In the genomic region with DNA sequence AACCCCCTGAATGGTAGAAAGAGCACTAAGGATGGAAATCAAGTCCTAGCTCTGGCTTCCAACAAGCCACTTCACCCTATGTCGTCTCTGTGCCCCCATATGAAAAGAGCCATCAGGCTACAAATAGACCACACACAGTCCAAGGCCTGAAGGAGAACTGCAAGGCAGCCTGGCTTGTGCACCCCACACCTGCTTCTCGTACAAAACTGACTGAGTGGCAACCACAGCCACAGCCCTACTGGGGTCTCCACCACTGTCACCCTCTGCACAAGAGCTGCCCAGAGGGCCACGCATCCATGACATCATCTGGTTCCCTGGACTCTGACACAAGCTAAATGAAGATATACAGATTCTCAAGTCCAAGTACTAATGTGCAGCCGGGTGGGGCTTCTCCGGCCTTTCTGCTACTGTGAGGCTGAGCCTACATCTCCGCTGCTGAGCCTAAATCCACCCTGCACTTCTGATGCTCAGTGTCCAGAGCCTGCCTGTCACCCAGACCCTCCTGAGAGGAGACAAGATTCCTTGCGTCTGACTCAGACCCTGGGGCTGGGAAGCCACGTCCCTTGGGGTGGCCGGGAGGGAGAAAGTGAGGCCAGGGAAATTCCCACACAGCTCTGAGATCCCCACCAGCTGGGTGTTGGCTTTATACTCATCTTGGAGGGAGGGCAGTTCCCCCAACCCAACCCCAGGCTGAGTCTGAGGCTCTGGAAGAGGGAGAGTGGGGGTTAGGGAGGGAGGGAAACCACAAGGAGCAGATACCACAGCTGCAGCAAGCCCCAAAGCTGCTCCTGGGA, we compare ENCODE assay signal across 13 mouse cellular contexts.
DNase-seq lines count a peak whose midpoint lies in the region; ATAC-seq and TF ChIP-seq lines count a peak whose summit lies in the region.
"Had no signal": no experiment of that assay in that cellular context is flagged by ENCODE, and none has a peak within 500 bp of the region (broad histone marks: within the 10 kb centered on the region; RNA-seq: fewer than 3 reads in every experiment).

No protein-coding gene starts in this region.

- no peak overlapping the region for H3K4me2 ChIP-seq in kidney, embryonic 15.5 days
- no peak overlapping the region for H3K4me2 ChIP-seq in stomach, embryonic 15.5 days
- no peak overlapping the region for H3K4me2 ChIP-seq in neural tube, embryonic 15.5 days
- H3K4me2 ChIP-seq: forebrain, embryonic 13.5 days; liver, embryonic 12.5 days had no signal

- intact Hi-C loops in heart, postnatal 14 days (cut with DNase I) = no loop called here

- POLR2A ChIA-PET in Patski (lab: Charles Lee) = interaction anchor here (0.6 kb wide), 2 partner anchors 29 to 306 kb away, joined by 3 to 5 read pairs; no protein-coding TSS in a partner anchor

- peak; percentile 52; the same call in 1 of the 2 replicates for ATAC-seq in kidney, embryonic 15.5 days (replicated peaks; ENCODE audit: low FRiP score)
- peak; percentile 75 for ATAC-seq in Patski
- peak; percentile 67; the same call in 1 of the 2 replicates for ATAC-seq in stomach, embryonic 15.5 days (ENCODE audit: insufficient read depth, low FRiP score, low read depth)
- no peak for ATAC-seq in neural tube, embryonic 15.5 days (ENCODE audit: low FRiP score)
- ATAC-seq: forebrain, embryonic 13.5 days; liver, embryonic 12.5 days had no signal

- DNase-seq in kidney, adult 11 months = no peak
- peak; percentile 86 for DNase-seq in Patski (ENCODE audit: low read depth, low spot score)
- DNase-seq in heart, postnatal 14 days = peak; percentile 65 to 69
- no peak for DNase-seq in T-cell, adult 2 months (ENCODE audit: low spot score)
- DNase-seq in adrenal gland, adult 2 months = no peak
- DNase-seq: adrenal gland, postnatal 36 days; cerebellum, postnatal 36 days had no signal

- H3K36me3 ChIP-seq in kidney, embryonic 15.5 days = no peaks in the 10 kb centered on the region
- H3K36me3 ChIP-seq in stomach, embryonic 15.5 days = no peaks in the 10 kb centered on the region
- H3K36me3 ChIP-seq in neural tube, embryonic 15.5 days = no peaks in the 10 kb centered on the region
- H3K36me3 ChIP-seq: liver, embryonic 12.5 days; midbrain, embryonic 10.5 days had no signal

- in situ Hi-C loops in Patski (cut with MboI; ENCODE audit: low pct_unique_long_range_greater_than_20kb) = no loop called here

- H3K9me3 ChIP-seq in kidney, embryonic 15.5 days (replicated peaks) = no peaks in the 10 kb centered on the region
- H3K9me3 ChIP-seq in stomach, embryonic 15.5 days = no peaks in the 10 kb centered on the region
- H3K9me3 ChIP-seq in neural tube, embryonic 15.5 days (replicated peaks) = no peaks in the 10 kb centered on the region
- H3K9me3 ChIP-seq: forebrain, embryonic 13.5 days; liver, embryonic 12.5 days; midbrain, embryonic 10.5 days had no signal

- TF ChIP-seq CTCF in Patski (IDR thresholded peaks at IDR 0.05) = no peak

- no peak overlapping the region for H3K4me3 ChIP-seq in kidney, embryonic 15.5 days (replicated peaks)
- H3K4me3 ChIP-seq in stomach, embryonic 15.5 days (replicated peaks) = no peak overlapping the region
- H3K4me3 ChIP-seq in neural tube, embryonic 15.5 days (replicated peaks) = no peak overlapping the region
- H3K4me3 ChIP-seq: forebrain, embryonic 13.5 days; liver, embryonic 12.5 days; midbrain, embryonic 10.5 days had no signal

- peak overlapping the region; percentile 61 for H3K27ac ChIP-seq in kidney, embryonic 15.5 days
- peak overlapping the region; percentile 57 for H3K27ac ChIP-seq in stomach, embryonic 15.5 days
- no peak overlapping the region for H3K27ac ChIP-seq in neural tube, embryonic 15.5 days (replicated peaks)
- H3K27ac ChIP-seq: forebrain, embryonic 13.5 days; liver, embryonic 12.5 days; midbrain, embryonic 10.5 days had no signal

- H3K4me1 ChIP-seq in kidney, embryonic 15.5 days = peaks cover 14% of the 10 kb centered on the region; the same call in 1 of the 2 replicates
- no peaks in the 10 kb centered on the region for H3K4me1 ChIP-seq in stomach, embryonic 15.5 days
- H3K4me1 ChIP-seq in neural tube, embryonic 15.5 days = no peaks in the 10 kb centered on the region
- H3K4me1 ChIP-seq: forebrain, embryonic 13.5 days; midbrain, embryonic 10.5 days had no signal

- H3K9ac ChIP-seq in kidney, embryonic 15.5 days = no peak overlapping the region
- no peak overlapping the region for H3K9ac ChIP-seq in stomach, embryonic 15.5 days
- H3K9ac ChIP-seq in neural tube, embryonic 15.5 days (replicated peaks) = no peak overlapping the region
- H3K9ac ChIP-seq: forebrain, embryonic 13.5 days; liver, embryonic 12.5 days had no signal

- 69% methylated on average over 9 of the region's 9 CpGs for WGBS in kidney, embryonic 15.5 days
- WGBS in stomach, embryonic 15.5 days = 49% methylated on average over 9 of the region's 9 CpGs
- 83% methylated on average over 9 of the region's 9 CpGs for WGBS in neural tube, embryonic 15.5 days

- no peaks in the 10 kb centered on the region for H3K27me3 ChIP-seq in kidney, embryonic 15.5 days
- H3K27me3 ChIP-seq in Patski = no peaks in the 10 kb centered on the region
- H3K27me3 ChIP-seq in stomach, embryonic 15.5 days (replicated peaks) = no peaks in the 10 kb centered on the region
- no peaks in the 10 kb centered on the region for H3K27me3 ChIP-seq in neural tube, embryonic 15.5 days (replicated peaks)
- H3K27me3 ChIP-seq: forebrain, embryonic 13.5 days; liver, embryonic 12.5 days had no signal

- CTCF ChIA-PET in Patski (lab: Charles Lee) = interaction anchor here (0.6 to 1.2 kb wide), 3 partner anchors 9 to 1704 kb away, joined by 3 read pairs; no protein-coding TSS in a partner anchor

Comparison
In these comparisons a context has a peak if more than half of its experiments do, and no peak if none do; other contexts are left out.
1. DNase-seq: peak in Patski (single experiment) and heart, postnatal 14 days (2 of 2); none in kidney, adult 11 months (single experiment), T-cell, adult 2 months (single experiment) and adrenal gland, adult 2 months (single experiment).